Mouse (Mus musculus) MEL (cell line): ENCODE measurements around the gene Chst14. TPM values are rescaled to one million over a fixed set of nuclear protein-coding genes. Genes with fewer than 3 reads are reported as not detected.

ENCODE experiments used
- DNase-seq: peaks from one replicate; pipeline ENCODE4 v3.0.0; 2011; ENCODE audit warnings: low read depth, low spot score
- H3K27ac ChIP-seq: 2 replicates; pipeline ENCODE4 v1.5.1; 2012; ENCODE audit warnings: low read depth, mild to moderate bottlenecking, control low read depth, low read length, moderate library complexity; ENCODE audit not compliant: control insufficient read depth
- H3K27me3 ChIP-seq, 2 experiments: fragments of 150-350 bp in 1 of 2; sonication (generic) in 1 of 2; 2 replicates each; pipeline ENCODE4 v1.6.1; 2012; ENCODE audit warnings: low read length in 2 of 2, mild to moderate bottlenecking in 2 of 2, improper control_type of control experiment in 1 of 2, moderate library complexity in 1 of 2; ENCODE audit not compliant: insufficient read depth in 2 of 2, control insufficient read depth in 1 of 2
- H3K36me3 ChIP-seq, 2 experiments: 2 replicates each; pipeline ENCODE4 v1.6.1; 2012 to 2014; ENCODE audit warnings: low read length in 2 of 2, improper control_type of control experiment in 1 of 2, inconsistent platforms in 1 of 2, mild to moderate bottlenecking in 1 of 2; ENCODE audit not compliant: insufficient read depth in 2 of 2, control insufficient read depth in 1 of 2
- H3K4me1 ChIP-seq, 2 experiments: fragments of 150-350 bp in 1 of 2; sonication (generic) in 1 of 2; 2 replicates each; pipeline ENCODE4 v1.6.1; 2012; ENCODE audit warnings: low read length in 2 of 2, improper control_type of control experiment in 1 of 2, mild to moderate bottlenecking in 1 of 2; ENCODE audit not compliant: insufficient read depth in 2 of 2, control insufficient read depth in 1 of 2
- H3K4me3 ChIP-seq, 2 experiments: fragments of 150-350 bp in 1 of 2; sonication (generic) in 1 of 2; 2 replicates each; pipeline ENCODE4 v1.5.1; 2012; ENCODE audit warnings: low read depth in 2 of 2, low read length in 2 of 2, mild to moderate bottlenecking in 2 of 2, moderate library complexity in 2 of 2, control low read depth in 1 of 2, improper control_type of control experiment in 1 of 2; ENCODE audit not compliant: control insufficient read depth in 1 of 2, insufficient read depth in 1 of 2
- H3K79me2 ChIP-seq: 2 replicates; pipeline ENCODE4 v1.6.1; 2012; ENCODE audit warnings: mild to moderate bottlenecking, low read length, moderate library complexity; ENCODE audit not compliant: control insufficient read depth, poor library complexity, insufficient read depth
- H3K9ac ChIP-seq: 2 replicates; pipeline ENCODE4 v1.6.1; 2012; ENCODE audit warnings: low read depth, mild to moderate bottlenecking, control low read depth, low read length, moderate library complexity; ENCODE audit not compliant: control insufficient read depth, poor library complexity, severe bottlenecking
- H3K9me3 ChIP-seq: fragments of 150-350 bp; sonication (generic); replicated peaks from 2 replicates; pipeline ENCODE4 v1.6.1; 2012; ENCODE audit warnings: mild to moderate bottlenecking, low read length, improper control_type of control experiment, moderate library complexity; ENCODE audit not compliant: insufficient read depth
- BHLHE40 ChIP-seq: IDR thresholded peaks from 2 replicates; pipeline ENCODE4 v1.6.1; 2012; ENCODE audit warnings: low read depth, mild to moderate bottlenecking, inconsistent platforms, low read length, improper control_type of control experiment, borderline replicate concordance
- CHD1 ChIP-seq: IDR thresholded peaks from 2 replicates; pipeline ENCODE4 v1.6.1; 2012; ENCODE audit warnings: low read depth, mild to moderate bottlenecking, inconsistent platforms, low read length, improper control_type of control experiment
- CHD2 ChIP-seq: IDR thresholded peaks from 2 replicates; pipeline ENCODE4 v1.6.1; 2011; ENCODE audit warnings: low read length, improper control_type of control experiment
- E2F4 ChIP-seq: IDR thresholded peaks from 2 replicates; pipeline ENCODE4 v1.6.1; 2011; ENCODE audit warnings: low read depth, low read length, improper control_type of control experiment, borderline replicate concordance
- ETS1 ChIP-seq: IDR thresholded peaks from 2 replicates; pipeline ENCODE4 v1.6.1; 2012; ENCODE audit warnings: low read depth, mild to moderate bottlenecking, inconsistent platforms, low read length, improper control_type of control experiment, moderate library complexity
- GABPA ChIP-seq: IDR thresholded peaks from 2 replicates; pipeline ENCODE4 v1.6.1; 2012; ENCODE audit warnings: low read depth, mild to moderate bottlenecking, inconsistent platforms, low read length, improper control_type of control experiment, moderate library complexity
- GATA1 ChIP-seq: IDR thresholded peaks from 2 replicates; pipeline ENCODE4 v1.6.1; 2011; ENCODE audit warnings: low read depth, low read length, improper control_type of control experiment
- HCFC1 ChIP-seq: IDR thresholded peaks from 2 replicates; pipeline ENCODE4 v1.6.1; 2012; ENCODE audit warnings: low read depth, mild to moderate bottlenecking, inconsistent platforms, low read length, improper control_type of control experiment, moderate library complexity
- JUND ChIP-seq: IDR thresholded peaks from 2 replicates; pipeline ENCODE4 v1.6.1; 2011; ENCODE audit warnings: low read depth, mild to moderate bottlenecking, improper control_type of control experiment, low read length
- KAT2A ChIP-seq: conservative IDR thresholded peaks from 2 replicates; pipeline ENCODE4 v1.6.1; 2012; ENCODE audit warnings: low read depth, low read length, improper control_type of control experiment, inconsistent platforms
- MAFK ChIP-seq: IDR thresholded peaks from 2 replicates; pipeline ENCODE4 v1.6.1; 2011; ENCODE audit warnings: low read depth, mild to moderate bottlenecking, low read length, improper control_type of control experiment, borderline replicate concordance
- MYB ChIP-seq: IDR thresholded peaks from 2 replicates; pipeline ENCODE4 v1.6.1; 2011; ENCODE audit warnings: mild to moderate bottlenecking, low read depth, low read length, improper control_type of control experiment
- NELFE ChIP-seq: IDR thresholded peaks from 2 replicates; pipeline ENCODE4 v1.6.1; 2011; ENCODE audit warnings: low read depth, low read length, improper control_type of control experiment
- NRF1 ChIP-seq: IDR thresholded peaks from 2 replicates; pipeline ENCODE4 v1.6.1; 2014; ENCODE audit warnings: low read depth, mild to moderate bottlenecking, inconsistent platforms, low read length, improper control_type of control experiment, moderate library complexity; ENCODE audit not compliant: poor library complexity, insufficient read depth, severe bottlenecking
- POLR2A ChIP-seq, 2 experiments: IDR thresholded peaks; 2 replicates each; pipeline ENCODE4 v1.6.1; 2011 to 2012; ENCODE audit warnings: low read length in 2 of 2, mild to moderate bottlenecking in 2 of 2, control low read depth in 1 of 2, improper control_type of control experiment in 1 of 2, low read depth in 1 of 2, moderate library complexity in 1 of 2; ENCODE audit not compliant: control insufficient read depth in 1 of 2, insufficient read depth in 1 of 2, poor library complexity in 1 of 2
- POLR2AphosphoS2 ChIP-seq: IDR thresholded peaks from 2 replicates; pipeline ENCODE4 v1.6.1; 2011; ENCODE audit warnings: low read length, improper control_type of control experiment
- RAD21 ChIP-seq: IDR thresholded peaks from 2 replicates; pipeline ENCODE4 v1.6.1; 2011; ENCODE audit warnings: mild to moderate bottlenecking, low read depth, low read length, improper control_type of control experiment
- SIN3A ChIP-seq: IDR thresholded peaks from 2 replicates; pipeline ENCODE4 v1.6.1; 2012; ENCODE audit warnings: low read length, improper control_type of control experiment, inconsistent platforms
- SMC3 ChIP-seq: IDR thresholded peaks from 2 replicates; pipeline ENCODE4 v1.6.1; 2011; ENCODE audit warnings: low read depth, low read length, improper control_type of control experiment
- TAL1 ChIP-seq: IDR thresholded peaks from 2 replicates; pipeline ENCODE4 v1.6.1; 2012; ENCODE audit warnings: mild to moderate bottlenecking, inconsistent platforms, low read length, moderate library complexity, mixed read lengths
- TCF12 ChIP-seq: IDR thresholded peaks from 2 replicates; pipeline ENCODE4 v1.6.1; 2014; ENCODE audit warnings: low read depth, mild to moderate bottlenecking, inconsistent platforms, low read length, improper control_type of control experiment, moderate library complexity
- USF2 ChIP-seq, 2 experiments: IDR thresholded peaks; 2 replicates each; pipeline ENCODE4 v1.6.1; 2011 to 2012; ENCODE audit warnings: improper control_type of control experiment in 2 of 2, low read length in 2 of 2, borderline replicate concordance in 1 of 2, inconsistent platforms in 1 of 2, low read depth in 1 of 2, mild to moderate bottlenecking in 1 of 2; ENCODE audit not compliant: insufficient read depth in 1 of 2
- ZKSCAN1 ChIP-seq: IDR thresholded peaks from 2 replicates; pipeline ENCODE4 v1.6.1; 2012; ENCODE audit warnings: low read depth, mild to moderate bottlenecking, inconsistent platforms, low read length, improper control_type of control experiment, moderate library complexity
- ZMIZ1 ChIP-seq: IDR thresholded peaks from 2 replicates; pipeline ENCODE4 v1.6.1; 2012; ENCODE audit warnings: low read depth, mild to moderate bottlenecking, inconsistent platforms, low read length, improper control_type of control experiment, moderate library complexity
- ZNF384 ChIP-seq: IDR thresholded peaks from 2 replicates; pipeline ENCODE4 v1.6.1; 2012; ENCODE audit warnings: low read depth, mild to moderate bottlenecking, inconsistent platforms, low read length, improper control_type of control experiment
- polyA plus RNA-seq, 2 experiments: library from polyadenylated mRNA; stranded (reverse) in 1 of 2; unstranded in 1 of 2; fragments of >175 nt in 1 of 2; fragments of >200 nt in 1 of 2; gene quantifications; 2 replicates each; pipeline versions ENCODE4 v1.2.1 to v1.2.4; 2012; ENCODE audit warnings: low replicate concordance in 2 of 2, low read depth in 1 of 2; ENCODE audit not compliant: insufficient read length in 2 of 2, insufficient read depth in 1 of 2, missing spikeins in 1 of 2
- total RNA-seq: library from RNA; depleted of rRNA; stranded (reverse); fragments of 300-350 nt; gene quantifications from 2 replicates; pipeline ENCODE4 v1.2.3, GENCODE M21; 2012

The Chst14 gene
- total and polyA plus RNA-seq, 3 experiments: 2.2 to 5.0 TPM; not detected in 1

DNA sequence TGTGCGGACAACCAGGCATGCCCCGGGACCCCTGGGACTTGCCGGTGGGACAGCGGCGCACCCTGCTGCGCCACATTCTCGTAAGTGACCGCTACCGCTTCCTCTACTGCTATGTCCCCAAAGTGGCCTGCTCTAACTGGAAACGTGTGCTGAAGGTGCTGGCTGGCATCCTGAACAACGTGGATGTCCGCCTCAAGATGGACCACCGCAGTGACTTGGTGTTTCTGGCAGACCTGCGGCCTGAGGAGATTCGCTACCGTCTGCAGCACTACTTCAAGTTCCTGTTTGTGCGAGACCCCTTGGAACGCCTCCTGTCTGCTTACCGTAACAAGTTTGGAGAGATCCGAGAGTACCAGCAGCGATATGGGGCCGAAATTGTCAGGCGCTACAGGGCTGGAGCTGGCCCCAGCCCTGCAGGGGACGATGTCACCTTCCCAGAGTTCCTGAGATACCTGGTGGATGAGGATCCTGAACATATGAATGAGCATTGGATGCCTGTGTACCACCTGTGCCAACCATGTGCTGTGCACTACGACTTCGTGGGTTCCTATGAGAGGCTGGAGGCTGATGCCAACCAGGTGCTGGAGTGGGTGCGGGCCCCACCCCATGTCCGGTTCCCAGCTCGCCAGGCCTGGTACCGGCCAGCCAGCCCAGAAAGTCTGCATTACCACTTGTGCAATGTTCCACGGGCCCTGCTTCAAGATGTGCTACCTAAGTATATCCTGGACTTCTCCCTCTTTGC is 873 bp downstream of the Chst14 start:
- H3K27ac ChIP-seq: no peak overlapping the region
- H3K9ac ChIP-seq: peak overlapping the region; percentile 72
- no peaks in the 10 kb centered on the region for H3K9me3 ChIP-seq
- DNase-seq: peak; percentile 47
- no peak for TF ChIP-seq MYB
- TF ChIP-seq GATA1: no peak
- no peak for TF ChIP-seq ZKSCAN1
- TF ChIP-seq CHD2: no peak
- peaks cover 6% of the 10 kb centered on the region; the same call in 1 of the 2 replicates for H3K79me2 ChIP-seq
- no peaks in the 10 kb centered on the region for H3K36me3 ChIP-seq
- peaks cover 0 to 12% of the 10 kb centered on the region in 2 experiments; a peak in 2 of 4 replicates for H3K4me1 ChIP-seq
- no peaks in the 10 kb centered on the region for H3K27me3 ChIP-seq
- peak overlapping the region; percentile 66 to 97 for H3K4me3 ChIP-seq

DNA sequence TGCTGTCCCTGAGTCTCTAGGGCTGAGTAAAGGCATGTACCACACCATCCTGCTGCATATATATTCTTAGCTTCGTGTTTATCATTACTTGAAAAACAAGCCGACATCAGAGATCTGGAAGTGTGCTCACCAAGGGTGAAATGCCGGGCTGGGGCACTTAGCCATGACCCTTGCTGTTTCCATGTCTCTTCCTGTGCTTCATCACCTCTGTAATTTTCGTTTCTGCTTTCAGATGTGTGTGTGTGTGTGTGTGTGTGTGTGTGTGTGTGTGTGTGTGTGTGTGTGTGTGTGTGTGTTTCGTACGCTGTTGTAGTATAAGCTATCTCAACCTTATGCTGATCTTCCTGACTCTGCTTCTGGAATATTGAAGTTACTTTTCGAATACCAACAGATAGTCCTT is 15.0 kb downstream of the Chst14 start:
- H3K9me3 ChIP-seq: no peaks in the 10 kb centered on the region
- no peak for TF ChIP-seq ZMIZ1
- TF ChIP-seq POLR2AphosphoS2: no peak
- no peak for TF ChIP-seq BHLHE40
- TF ChIP-seq CHD2: no peak
- no peak for TF ChIP-seq KAT2A
- TF ChIP-seq ETS1: no peak
- TF ChIP-seq SIN3A: no peak
- TF ChIP-seq TCF12: no peak
- TF ChIP-seq GATA1: no peak
- no peak for TF ChIP-seq RAD21
- TF ChIP-seq SMC3: no peak
- TF ChIP-seq, all 39 proteins: peak for 0
- no peaks in the 10 kb centered on the region for H3K36me3 ChIP-seq
- no peak overlapping the region for H3K4me3 ChIP-seq
- DNase-seq: no peak
- H3K79me2 ChIP-seq: no peaks in the 10 kb centered on the region
- H3K9ac ChIP-seq: no peak overlapping the region
- H3K27me3 ChIP-seq: no peaks in the 10 kb centered on the region
- no peak overlapping the region for H3K27ac ChIP-seq
- H3K4me1 ChIP-seq: no peaks in the 10 kb centered on the region

DNA sequence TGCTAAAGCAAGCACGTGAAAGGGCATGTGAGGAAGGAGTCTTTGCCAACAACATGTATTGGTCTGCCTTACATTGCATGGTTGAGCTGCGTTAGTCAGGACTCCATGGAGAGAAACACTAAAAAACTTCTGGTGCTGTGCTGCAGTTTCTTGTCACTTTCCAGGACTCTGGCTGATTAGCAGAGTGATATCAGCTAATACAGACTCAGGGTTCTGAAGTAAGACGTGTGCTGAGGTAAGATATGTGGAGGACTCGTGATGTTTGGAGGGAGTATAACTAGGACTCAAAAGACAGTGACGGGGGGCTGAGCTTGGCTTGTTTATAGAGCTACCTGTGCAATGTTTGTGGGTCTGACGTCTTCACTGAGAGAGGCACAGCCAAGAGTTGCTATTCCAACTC is 16.9 kb downstream of the Chst14 start:
- Histone ChIP-seq H3K27ac (no peak overlapping the region), H3K27me3 (no peaks in the 10 kb centered on the region), H3K4me3 (no peak overlapping the region), H3K9ac (no peak overlapping the region), H3K4me1 (no peaks in the 10 kb centered on the region), H3K36me3 (no peaks in the 10 kb centered on the region), H3K9me3 (no peaks in the 10 kb centered on the region), H3K79me2 (no peaks in the 10 kb centered on the region)
- DNase-seq: peak; percentile 62
- TF ChIP-seq MAFK (no peak), GATA1 (peak; percentile 51), TCF12 (peak; percentile 76), ETS1 (no peak), GABPA (no peak), CHD1 (no peak), ZNF384 (no peak), JUND (no peak), E2F4 (no peak), ZMIZ1 (no peak), HCFC1 (0 out of 2 replicates have a peak, but pooled peaks have one; percentile 20), USF2 (IDR thresholded peaks at IDR 0.05; ENCODE audit: borderline replicate concordance in 1 of 2, insufficient read depth in 1 of 2, low read depth in 1 of 2, low read length in 2 of 2) (no peak), NRF1 (no peak), TAL1 (peak; percentile 22; the same call in 1 of the 2 replicates), POLR2A (IDR thresholded peaks at IDR 0.05; ENCODE audit: control insufficient read depth in 1 of 2, insufficient read depth in 1 of 2, low read depth in 1 of 2, low read length in 2 of 2, poor library complexity in 1 of 2) (no peak), NELFE (no peak)
